Mouse (Mus musculus): ENCODE measurements at regions not wholly inside any gene's neighbourhood (a gene's known extent, or its start where the extent isn't known, plus 50 kb on each side); places are given as distances from the start of the nearest gene placed in this dataset.
A peak's percentile ranks its signal among the peaks of the same experiment; 100 is the strongest.

DNA sequence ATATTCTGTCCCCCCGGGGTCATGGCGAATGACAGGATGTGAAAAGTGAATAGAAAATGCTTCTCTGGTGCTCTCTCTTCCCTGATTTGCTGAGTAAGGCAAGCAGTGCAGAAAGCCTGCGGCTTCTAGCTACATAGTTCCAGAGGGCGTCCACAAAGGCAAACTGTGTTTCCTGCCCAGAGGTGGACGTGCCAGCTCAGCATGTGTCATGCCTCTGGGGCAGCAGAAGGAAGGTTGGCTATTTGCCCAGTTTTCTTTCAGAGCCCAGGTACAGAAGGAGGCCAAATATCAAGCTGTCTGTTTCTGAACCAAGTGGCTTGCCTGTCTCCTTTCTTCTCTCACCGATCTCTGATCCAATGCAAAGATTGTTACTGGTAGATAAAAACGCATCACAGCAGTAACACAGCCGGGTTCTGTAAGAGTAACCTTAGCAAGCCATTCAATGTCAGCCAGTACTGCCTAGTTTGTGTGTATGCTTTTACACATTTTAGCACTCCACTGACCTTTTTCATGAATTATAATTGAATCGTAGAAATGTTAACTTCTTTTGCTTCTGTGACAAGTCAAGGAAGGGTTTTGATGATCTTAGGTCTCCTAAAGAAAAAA lies 223.3 kb upstream of the Impg1 start:
- TF ChIP-seq EP300 (optimal IDR thresholded peaks at IDR 0.05), result no peak
- no peak for TF ChIP-seq CTCF (IDR thresholded peaks at IDR 0.05; ENCODE audit: low read depth)
- no peak overlapping the region for H3K4me2 ChIP-seq (replicated peaks; ENCODE audit: low read depth)
- no peaks in the 10 kb centered on the region for H3K4me1 ChIP-seq (replicated peaks; ENCODE audit: control insufficient read depth, insufficient read depth)
- no peaks in the 10 kb centered on the region for H3K27me3 ChIP-seq (ENCODE audit: control insufficient read depth, insufficient read depth, low read length)
- H3K9me3 ChIP-seq (ENCODE audit: control insufficient read depth, low read length), result no peaks in the 10 kb centered on the region
- ATAC-seq (ENCODE audit: low FRiP score, low TSS enrichment) (peak; percentile 99), DNase-seq (ENCODE audit: low spot score) (peak; percentile 79)
- H3K9ac ChIP-seq (ENCODE audit: low read length), result no peak overlapping the region
- H3K4me3 ChIP-seq (ENCODE audit: low read depth, low read length), result no peak overlapping the region
- no peaks in the 10 kb centered on the region for H3K36me3 ChIP-seq (ENCODE audit: control insufficient read depth, insufficient read depth, low read length)
- no peak overlapping the region for H3K27ac ChIP-seq (replicated peaks)
- WGBS, result 43% methylated on average over 9 of the region's 9 CpGs

DNA sequence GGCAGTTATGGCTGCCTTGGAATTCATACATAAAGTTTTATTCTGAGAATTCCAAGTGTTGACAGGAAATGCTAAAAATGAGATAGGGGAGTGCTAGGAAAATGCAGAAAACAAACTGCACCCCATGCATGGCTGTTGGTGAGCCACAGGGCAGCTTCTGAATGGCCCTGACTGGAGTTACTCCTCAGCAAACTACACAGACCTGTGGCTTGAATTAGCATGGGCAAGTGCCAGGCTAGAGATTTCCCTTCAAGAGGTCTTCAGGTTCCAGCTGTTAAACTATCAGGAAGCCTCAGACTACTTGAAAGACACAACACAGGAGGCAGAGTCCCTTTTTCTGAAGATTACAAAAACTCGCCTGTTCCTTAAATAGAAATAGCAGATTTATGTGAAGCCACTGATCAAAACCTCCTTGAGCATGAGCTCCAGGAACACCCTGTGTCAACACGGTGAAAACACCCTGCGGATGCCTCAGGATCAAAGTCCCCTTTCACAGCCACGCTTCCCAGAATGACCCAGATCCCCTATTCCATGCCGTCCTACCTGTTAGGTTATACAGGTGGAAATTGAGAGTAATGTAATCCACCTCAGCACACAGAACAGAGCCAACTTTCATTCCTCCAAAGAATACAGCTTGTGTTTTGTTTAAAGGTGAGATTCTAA lies 217.9 kb upstream of the Impg1 start:
- H3K4me1 ChIP-seq (replicated peaks; ENCODE audit: control insufficient read depth, insufficient read depth), result no peaks in the 10 kb centered on the region
- H3K4me3 ChIP-seq (ENCODE audit: low read depth, low read length), result no peak overlapping the region
- ATAC-seq (ENCODE audit: low FRiP score, low TSS enrichment), result peak; percentile 95
- H3K9me3 ChIP-seq (ENCODE audit: control insufficient read depth, low read length), result no peaks in the 10 kb centered on the region
- peak; percentile 67 for DNase-seq (ENCODE audit: low spot score)
- no peaks in the 10 kb centered on the region for H3K36me3 ChIP-seq (ENCODE audit: control insufficient read depth, insufficient read depth, low read length)
- H3K27ac ChIP-seq (replicated peaks), result no peak overlapping the region
- H3K27me3 ChIP-seq (ENCODE audit: control insufficient read depth, insufficient read depth, low read length), result no peaks in the 10 kb centered on the region
- no peak overlapping the region for H3K9ac ChIP-seq (ENCODE audit: low read length)
- TF ChIP-seq CTCF (IDR thresholded peaks at IDR 0.05; ENCODE audit: low read depth) (no peak), EP300 (optimal IDR thresholded peaks at IDR 0.05) (no peak)
- 43% methylated on average over 5 of the region's 5 CpGs for WGBS
- no peak overlapping the region for H3K4me2 ChIP-seq (replicated peaks; ENCODE audit: low read depth)

DNA sequence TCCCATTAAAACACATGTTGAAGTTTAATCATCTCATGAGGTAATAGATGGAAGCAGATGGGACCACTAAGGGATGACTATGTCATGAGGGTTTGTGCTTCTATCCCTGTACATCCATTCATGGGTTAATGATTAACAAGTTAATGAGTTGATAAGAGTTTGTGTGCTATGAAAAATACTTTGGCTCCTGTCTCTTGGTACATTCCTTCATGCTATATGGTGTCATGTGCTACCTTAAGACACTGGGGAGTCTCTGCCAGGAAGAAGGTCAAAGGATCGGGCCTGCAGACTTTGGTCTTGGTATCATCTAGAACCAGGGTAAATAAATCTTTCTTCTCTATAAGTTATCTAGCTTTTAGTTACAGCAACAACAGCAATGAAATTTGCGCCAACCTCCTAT lies 216.4 kb upstream of the Impg1 start:
- H3K36me3 ChIP-seq (ENCODE audit: control insufficient read depth, insufficient read depth, low read length), result no peaks in the 10 kb centered on the region
- no peaks in the 10 kb centered on the region for H3K9me3 ChIP-seq (ENCODE audit: control insufficient read depth, low read length)
- H3K27ac ChIP-seq (replicated peaks), result no peak overlapping the region
- no peak for ATAC-seq (ENCODE audit: low FRiP score, low TSS enrichment)
- H3K4me3 ChIP-seq (ENCODE audit: low read depth, low read length), result no peak overlapping the region
- H3K4me1 ChIP-seq (replicated peaks; ENCODE audit: control insufficient read depth, insufficient read depth), result no peaks in the 10 kb centered on the region
- no peaks in the 10 kb centered on the region for H3K27me3 ChIP-seq (ENCODE audit: control insufficient read depth, insufficient read depth, low read length)
- TF ChIP-seq CTCF (IDR thresholded peaks at IDR 0.05; ENCODE audit: low read depth), result no peak
- no peak for TF ChIP-seq EP300 (optimal IDR thresholded peaks at IDR 0.05)
- 92% methylated on average over 2 of the region's 2 CpGs for WGBS
- DNase-seq (ENCODE audit: low spot score), result no peak
- no peak overlapping the region for H3K4me2 ChIP-seq (replicated peaks; ENCODE audit: low read depth)
- no peak overlapping the region for H3K9ac ChIP-seq (ENCODE audit: low read length)

DNA sequence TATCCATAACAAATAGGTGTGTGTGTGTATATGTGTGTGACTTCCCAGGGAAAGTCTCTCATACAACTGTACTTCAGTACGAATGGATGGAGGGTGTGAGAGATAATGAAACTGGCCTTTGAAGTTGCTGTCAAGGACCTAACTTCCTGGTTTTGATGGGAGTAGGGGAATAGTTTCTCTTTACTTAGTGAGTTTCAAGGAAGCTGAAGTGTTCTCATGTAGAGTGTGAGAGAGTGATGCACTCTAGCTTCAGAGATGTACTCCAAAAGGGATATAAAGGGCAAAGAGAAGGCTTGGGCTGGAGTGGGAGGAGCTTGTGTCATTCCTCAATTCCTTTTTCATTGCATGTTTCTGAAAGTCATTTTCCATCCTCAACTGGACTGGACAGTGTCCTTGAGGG lies 206.2 kb upstream of the Impg1 start:
- no peak for ATAC-seq (ENCODE audit: low FRiP score, low TSS enrichment)
- H3K36me3 ChIP-seq (ENCODE audit: control insufficient read depth, insufficient read depth, low read length), result no peaks in the 10 kb centered on the region
- H3K9ac ChIP-seq (ENCODE audit: low read length), result no peak overlapping the region
- no peaks in the 10 kb centered on the region for H3K4me1 ChIP-seq (replicated peaks; ENCODE audit: control insufficient read depth, insufficient read depth)
- no peaks in the 10 kb centered on the region for H3K9me3 ChIP-seq (ENCODE audit: control insufficient read depth, low read length)
- H3K4me3 ChIP-seq (ENCODE audit: low read depth, low read length), result no peak overlapping the region
- H3K27ac ChIP-seq (replicated peaks), result no peak overlapping the region
- TF ChIP-seq CTCF (IDR thresholded peaks at IDR 0.05; ENCODE audit: low read depth), result no peak
- TF ChIP-seq EP300 (optimal IDR thresholded peaks at IDR 0.05), result no peak
- H3K4me2 ChIP-seq (replicated peaks; ENCODE audit: low read depth), result no peak overlapping the region
- no peak for DNase-seq (ENCODE audit: low spot score)
- 64% methylated on average over 1 of the region's 1 CpGs for WGBS
- no peaks in the 10 kb centered on the region for H3K27me3 ChIP-seq (ENCODE audit: control insufficient read depth, insufficient read depth, low read length)

DNA sequence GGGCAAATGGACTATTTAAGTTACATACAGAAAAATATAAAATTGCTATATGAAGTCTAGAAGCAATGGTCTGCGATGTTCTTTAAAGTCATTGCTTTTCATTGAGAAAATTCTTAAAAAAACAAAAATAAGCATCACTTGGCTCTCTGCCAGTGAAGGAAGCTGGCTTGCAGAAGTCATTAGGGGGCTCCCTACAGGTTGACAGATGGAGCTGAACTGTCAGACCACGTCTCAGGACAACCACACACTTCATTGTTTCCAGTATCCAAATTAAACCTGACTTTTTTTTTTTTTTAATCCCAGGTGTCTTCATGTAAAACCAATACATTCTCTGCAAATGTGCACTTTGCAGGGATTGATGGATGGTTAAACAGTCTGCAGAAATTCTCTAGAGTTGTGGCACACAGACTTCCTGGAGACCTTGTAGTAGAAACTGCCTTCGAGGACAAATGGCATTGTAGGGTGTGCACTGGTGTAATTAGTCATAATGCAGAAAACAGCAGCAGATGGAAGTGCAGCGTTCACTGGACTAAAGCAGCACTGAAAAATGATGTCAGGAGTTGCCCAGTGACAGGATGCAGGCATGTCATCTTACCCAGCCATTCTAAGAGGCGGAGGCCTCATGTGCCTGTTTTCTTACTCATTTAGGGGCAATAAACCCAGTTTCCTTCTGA lies 203.4 kb upstream of the Impg1 start:
- no peak for DNase-seq (ENCODE audit: low spot score)
- Histone ChIP-seq H3K36me3 (ENCODE audit: control insufficient read depth, insufficient read depth, low read length) (no peaks in the 10 kb centered on the region), H3K27ac (replicated peaks) (no peak overlapping the region), H3K4me2 (replicated peaks; ENCODE audit: low read depth) (no peak overlapping the region), H3K27me3 (ENCODE audit: control insufficient read depth, insufficient read depth, low read length) (no peaks in the 10 kb centered on the region), H3K4me3 (ENCODE audit: low read depth, low read length) (no peak overlapping the region), H3K9me3 (ENCODE audit: control insufficient read depth, low read length) (no peaks in the 10 kb centered on the region), H3K9ac (ENCODE audit: low read length) (no peak overlapping the region), H3K4me1 (replicated peaks; ENCODE audit: control insufficient read depth, insufficient read depth) (no peaks in the 10 kb centered on the region)
- TF ChIP-seq EP300 (optimal IDR thresholded peaks at IDR 0.05) (no peak), CTCF (IDR thresholded peaks at IDR 0.05; ENCODE audit: low read depth) (no peak)
- WGBS, result 48% methylated on average over 5 of the region's 5 CpGs
- no peak for ATAC-seq (ENCODE audit: low FRiP score, low TSS enrichment)

DNA sequence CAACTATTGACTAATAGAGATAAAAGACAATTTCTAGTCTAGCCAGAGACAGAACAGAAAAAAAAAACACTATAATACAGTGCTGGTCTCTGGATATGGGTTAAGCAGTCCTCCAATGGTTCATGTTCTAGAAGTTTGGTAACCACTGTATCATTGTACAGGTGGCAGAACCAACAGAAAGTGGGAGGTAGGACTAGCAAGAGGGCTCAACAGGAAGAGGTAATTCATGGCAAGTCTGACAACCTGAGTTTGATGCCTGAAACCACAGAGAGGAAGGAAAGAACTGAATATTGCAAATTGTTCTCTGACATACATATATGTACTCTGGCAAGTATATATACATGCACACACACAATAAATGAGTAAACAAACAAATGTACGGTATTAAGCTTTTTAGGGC lies 193.5 kb upstream of the Impg1 start:
- TF ChIP-seq CTCF (IDR thresholded peaks at IDR 0.05; ENCODE audit: low read depth), result no peak
- no peak for TF ChIP-seq EP300 (optimal IDR thresholded peaks at IDR 0.05)
- Histone ChIP-seq H3K4me2 (replicated peaks; ENCODE audit: low read depth) (no peak overlapping the region), H3K4me1 (replicated peaks; ENCODE audit: control insufficient read depth, insufficient read depth) (no peaks in the 10 kb centered on the region), H3K36me3 (ENCODE audit: control insufficient read depth, insufficient read depth, low read length) (no peaks in the 10 kb centered on the region), H3K27ac (replicated peaks) (no peak overlapping the region), H3K27me3 (ENCODE audit: control insufficient read depth, insufficient read depth, low read length) (no peaks in the 10 kb centered on the region), H3K9ac (ENCODE audit: low read length) (no peak overlapping the region), H3K9me3 (ENCODE audit: control insufficient read depth, low read length) (no peaks in the 10 kb centered on the region), H3K4me3 (ENCODE audit: low read depth, low read length) (no peak overlapping the region)
- ATAC-seq (ENCODE audit: low FRiP score, low TSS enrichment) (no peak), DNase-seq (ENCODE audit: low spot score) (no peak)
- WGBS, result 55% methylated on average over 1 of the region's 1 CpGs

Data from stomach, postnatal 0 days (tissue).